12 mouse cellular contexts compared by ENCODE assay signal in genomic region chr7:49351596-49352258, GRCm38 (mm10).
A peak's percentile ranks its signal among the peaks of the same experiment; 100 is the strongest.
DNase-seq lines count a peak whose midpoint lies in the region; ATAC-seq lines count a peak whose summit lies in the region.
"Had no signal": no experiment of that assay in that cellular context is flagged by ENCODE, and none has a peak within 500 bp of the region (broad histone marks: within the 10 kb centered on the region; RNA-seq: fewer than 3 reads in every experiment).

No protein-coding gene starts in this region.

- no peaks in the 10 kb centered on the region for H3K27me3 ChIP-seq in midbrain, embryonic 11.5 days (ENCODE audit: control insufficient read depth, insufficient read depth, low read length)
- H3K27me3 ChIP-seq in midbrain, embryonic 15.5 days (replicated peaks), result no peaks in the 10 kb centered on the region
- H3K27me3 ChIP-seq in limb, embryonic 10.5 days (ENCODE audit: low read depth, poor library complexity, severe bottlenecking), result no peaks in the 10 kb centered on the region
- no peaks in the 10 kb centered on the region for H3K27me3 ChIP-seq in stomach, embryonic 16.5 days (ENCODE audit: control insufficient read depth, insufficient read depth, low read length)

- intact Hi-C loops in heart, postnatal 25 days (cut with DNase I), result no loop called here

- no peaks in the 10 kb centered on the region for H3K36me3 ChIP-seq in midbrain, embryonic 11.5 days (ENCODE audit: control insufficient read depth, insufficient read depth, low read length)
- no peaks in the 10 kb centered on the region for H3K36me3 ChIP-seq in midbrain, embryonic 15.5 days (replicated peaks)
- H3K36me3 ChIP-seq in limb, embryonic 10.5 days, result no peaks in the 10 kb centered on the region
- no peaks in the 10 kb centered on the region for H3K36me3 ChIP-seq in stomach, embryonic 16.5 days (ENCODE audit: control insufficient read depth, insufficient read depth, low read length)
- H3K36me3 ChIP-seq: heart, embryonic 12.5 days had no signal

- H3K4me2 ChIP-seq in midbrain, embryonic 11.5 days, result no peak overlapping the region
- H3K4me2 ChIP-seq in midbrain, embryonic 15.5 days, result no peak overlapping the region
- H3K4me2 ChIP-seq in stomach, embryonic 16.5 days (ENCODE audit: low read depth, low read length), result no peak overlapping the region
- H3K4me2 ChIP-seq: heart, embryonic 12.5 days had no signal

- peak; percentile 86 for DNase-seq in heart, adult 11 months
- no peak for DNase-seq in heart, postnatal 25 days (ENCODE audit: low spot score)
- no peak for DNase-seq in midbrain, embryonic 11.5 days (ENCODE audit: low spot score, missing footprints)
- no peak for DNase-seq in limb, embryonic 10.5 days (ENCODE audit: low spot score)
- no peak for DNase-seq in layer of hippocampus, postnatal 36 days
- DNase-seq in natural killer cell, adult 2 months (ENCODE audit: low spot score in 2 of 2), result no peak
- DNase-seq: adrenal gland, adult 8-10 months; cerebellum, adult 11 months; kidney, adult 9 months had no signal

- H3K27ac ChIP-seq in midbrain, embryonic 11.5 days (ENCODE audit: low read depth, low read length), result no peak overlapping the region
- H3K27ac ChIP-seq in midbrain, embryonic 15.5 days, result no peak overlapping the region
- peak overlapping the region; percentile 65; the same call in 1 of the 2 replicates for H3K27ac ChIP-seq in limb, embryonic 10.5 days
- peak overlapping the region; percentile 6; the same call in 1 of the 2 replicates for H3K27ac ChIP-seq in stomach, embryonic 16.5 days (ENCODE audit: low read length)

- H3K4me3 ChIP-seq in midbrain, embryonic 11.5 days (ENCODE audit: low read depth, low read length), result no peak overlapping the region
- no peak overlapping the region for H3K4me3 ChIP-seq in midbrain, embryonic 15.5 days
- no peak overlapping the region for H3K4me3 ChIP-seq in limb, embryonic 10.5 days
- no peak overlapping the region for H3K4me3 ChIP-seq in stomach, embryonic 16.5 days (replicated peaks; ENCODE audit: low read length)
- H3K4me3 ChIP-seq: heart, embryonic 12.5 days had no signal

- peaks cover 16% of the 10 kb centered on the region for H3K4me1 ChIP-seq in midbrain, embryonic 11.5 days (ENCODE audit: control insufficient read depth, insufficient read depth, low read length)
- H3K4me1 ChIP-seq in midbrain, embryonic 15.5 days, result peaks cover 31% of the 10 kb centered on the region
- H3K4me1 ChIP-seq in limb, embryonic 10.5 days, result peaks cover 16% of the 10 kb centered on the region; the same call in 1 of the 2 replicates
- no peaks in the 10 kb centered on the region; the same call in 1 of the 2 replicates for H3K4me1 ChIP-seq in stomach, embryonic 16.5 days (ENCODE audit: control insufficient read depth, insufficient read depth, low read length)

- H3K9ac ChIP-seq in midbrain, embryonic 11.5 days (ENCODE audit: low read length), result no peak overlapping the region
- no peak overlapping the region for H3K9ac ChIP-seq in midbrain, embryonic 15.5 days
- H3K9ac ChIP-seq in stomach, embryonic 16.5 days (ENCODE audit: low read length), result no peak overlapping the region
- H3K9ac ChIP-seq: heart, embryonic 12.5 days had no signal

- ATAC-seq in midbrain, embryonic 11.5 days (ENCODE audit: low FRiP score), result peak; percentile 36; the same call in 1 of the 2 replicates
- ATAC-seq in midbrain, embryonic 15.5 days (replicated peaks), result no peak
- ATAC-seq in stomach, embryonic 16.5 days (ENCODE audit: insufficient read depth, low FRiP score), result peak; percentile 61; the same call in 1 of the 2 replicates

- 53% methylated on average over 11 of the region's 11 CpGs for WGBS in midbrain, embryonic 11.5 days
- WGBS in midbrain, embryonic 15.5 days, result 40% methylated on average over 11 of the region's 11 CpGs
- WGBS in limb, embryonic 10.5 days, result 78% methylated on average over 11 of the region's 11 CpGs
- WGBS in stomach, embryonic 16.5 days, result 53% methylated on average over 11 of the region's 11 CpGs

- no peaks in the 10 kb centered on the region for H3K9me3 ChIP-seq in midbrain, embryonic 11.5 days (ENCODE audit: control insufficient read depth, low read length)
- no peaks in the 10 kb centered on the region for H3K9me3 ChIP-seq in midbrain, embryonic 15.5 days
- no peaks in the 10 kb centered on the region for H3K9me3 ChIP-seq in limb, embryonic 10.5 days (replicated peaks)
- no peaks in the 10 kb centered on the region for H3K9me3 ChIP-seq in stomach, embryonic 16.5 days (replicated peaks; ENCODE audit: control insufficient read depth, low read length)
- H3K9me3 ChIP-seq: heart, embryonic 12.5 days had no signal

Comparison
In these comparisons a context has a peak if more than half of its experiments do, and no peak if none do; other contexts are left out.
1. H3K27ac ChIP-seq: peak in limb, embryonic 10.5 days (single experiment) and stomach, embryonic 16.5 days (single experiment); none in midbrain, embryonic 11.5 days (single experiment) and midbrain, embryonic 15.5 days (single experiment).